Mouse (Mus musculus) limb, embryonic 11.5 days (tissue): ENCODE results near the gene Pde4d. TPM values are rescaled to one million over a fixed set of nuclear protein-coding genes. Genes with fewer than 3 reads are reported as not detected.

Experiments
- ATAC-seq: fragments of 200-750 bp; cut with Nextera tagmentation; 2 replicates; pipeline ENCODE4 v1.8.0; 2017; ENCODE audit warnings: low read depth; ENCODE audit not compliant: insufficient number of reproducible peaks, low FRiP score, low TSS enrichment
- DNase-seq: peaks from one replicate; pipeline ENCODE4 v3.0.0-alpha.2; 2015; ENCODE audit warnings: low spot score
- H3K27ac ChIP-seq: fragments of 300-500 bp; sonication (generic); replicated peaks from 2 replicates; pipeline ENCODE4 v1.5.1; 2014; ENCODE audit warnings: low read depth, mild to moderate bottlenecking, low read length
- H3K27me3 ChIP-seq: fragments of 300-500 bp; sonication (generic); 2 replicates; pipeline ENCODE4 v1.6.1; 2014; ENCODE audit warnings: mild to moderate bottlenecking, low read length, mixed read lengths; ENCODE audit not compliant: control insufficient read depth, insufficient read depth
- H3K36me3 ChIP-seq: fragments of 300-500 bp; sonication (generic); 2 replicates; pipeline ENCODE4 v1.6.1; 2014; ENCODE audit warnings: mild to moderate bottlenecking, low read length, moderate library complexity, mixed read lengths; ENCODE audit not compliant: control insufficient read depth, insufficient read depth
- H3K4me1 ChIP-seq: fragments of 300-500 bp; sonication (generic); 2 replicates; pipeline ENCODE4 v1.6.1; 2014; ENCODE audit warnings: low read length, mixed read lengths; ENCODE audit not compliant: control insufficient read depth, insufficient read depth
- H3K4me2 ChIP-seq: fragments of 300-500 bp; sonication (generic); 2 replicates; pipeline ENCODE4 v1.6.1; 2014; ENCODE audit warnings: low read depth, mild to moderate bottlenecking, moderate library complexity; ENCODE audit not compliant: severe bottlenecking
- H3K4me3 ChIP-seq: fragments of 300-500 bp; sonication (generic); 2 replicates; pipeline ENCODE4 v1.5.1; 2014; ENCODE audit warnings: low read depth, low read length
- H3K9ac ChIP-seq: fragments of 300-500 bp; sonication (generic); 2 replicates; pipeline ENCODE4 v1.6.1; 2014; ENCODE audit warnings: mild to moderate bottlenecking, low read length
- H3K9me3 ChIP-seq: fragments of 300-500 bp; sonication (generic); 2 replicates; pipeline ENCODE4 v1.6.1; 2016; ENCODE audit warnings: low read length; ENCODE audit not compliant: control insufficient read depth
- WGBS: fragments of 180-500 bp; shearing (Covaris S2); extraction: QIAGEN DNeasy Blood & Tissue Kit; methylation state at CpG from one replicate; pipeline ENCODE4 v1.1.7; 2014; 5-methylcytosine and 5-hydroxymethylcytosine counted together
- polyA plus RNA-seq: library from polyadenylated mRNA; unstranded; fragments of >200 nt; fragmentation: Nextera tagmentation; extraction: Ambion mirVana; gene quantifications from 2 replicates; pipeline ENCODE4 v1.2.1, GENCODE M21; 2014

Pde4d gene
- polyA plus RNA-seq, 1 experiment from 2014 or later, result 13.3 TPM

DNA sequence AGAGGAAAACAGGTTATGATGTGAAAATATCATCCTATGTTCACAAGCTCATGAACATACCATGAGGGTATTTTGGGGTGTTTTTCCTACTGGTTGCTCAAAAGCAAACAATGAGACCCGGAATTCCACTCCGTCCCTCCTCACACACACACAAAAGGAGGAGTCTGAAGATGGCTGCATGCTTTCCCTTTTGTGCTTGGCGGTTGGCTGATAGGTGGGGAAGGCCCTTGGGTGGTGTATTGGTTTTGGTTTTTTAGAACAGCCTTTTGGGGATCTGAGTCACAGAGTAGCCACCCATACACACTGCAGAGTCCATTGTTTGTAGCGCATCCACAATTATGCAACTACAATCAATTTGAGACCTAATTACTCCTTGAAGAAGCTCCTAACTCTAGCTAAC is 1257.4 kb downstream of the Pde4d start:
- 92% methylated on average over 4 of the region's 4 CpGs for WGBS

GRCm38 (mm10) chr13:109708326-109708725 is 1258.6 kb downstream of the Pde4d start:
- H3K36me3 ChIP-seq, result no peaks in the 10 kb centered on the region
- no peaks in the 10 kb centered on the region for H3K4me1 ChIP-seq
- 81% methylated on average over 2 of the region's 2 CpGs for WGBS
- no peaks in the 10 kb centered on the region for H3K27me3 ChIP-seq
- no peak for DNase-seq
- H3K4me2 ChIP-seq, result no peak overlapping the region
- ATAC-seq, result no peak
- H3K27ac ChIP-seq, result no peak overlapping the region
- no peak overlapping the region for H3K4me3 ChIP-seq
- no peak overlapping the region for H3K9ac ChIP-seq
- no peaks in the 10 kb centered on the region for H3K9me3 ChIP-seq

More for the DNA sequence above, 1257.4 kb downstream of the Pde4d start:
- H3K4me1 ChIP-seq, result no peaks in the 10 kb centered on the region
- no peak overlapping the region for H3K4me2 ChIP-seq
- no peak overlapping the region for H3K27ac ChIP-seq
- H3K27me3 ChIP-seq, result no peaks in the 10 kb centered on the region
- H3K9me3 ChIP-seq, result no peaks in the 10 kb centered on the region
- DNase-seq (no peak), ATAC-seq (no peak)
- H3K4me3 ChIP-seq, result no peak overlapping the region
- no peak overlapping the region for H3K9ac ChIP-seq
- no peaks in the 10 kb centered on the region for H3K36me3 ChIP-seq

- H3K27me3 ChIP-seq, result no peaks in the 10 kb centered on the region
- H3K4me1 ChIP-seq, result no peaks in the 10 kb centered on the region
- H3K4me3 ChIP-seq, result no peak overlapping the region
- H3K9ac ChIP-seq, result no peak overlapping the region
- H3K4me2 ChIP-seq, result no peak overlapping the region
- no peaks in the 10 kb centered on the region for H3K9me3 ChIP-seq
- H3K36me3 ChIP-seq, result no peaks in the 10 kb centered on the region
- H3K27ac ChIP-seq, result no peak overlapping the region
- ATAC-seq, result no peak
- WGBS, result 94% methylated on average over 2 of the region's 2 CpGs
- DNase-seq, result no peak
Observed at GRCm38 (mm10) chr13:109714581-109714980, 1264.8 kb downstream of the Pde4d start.

DNA sequence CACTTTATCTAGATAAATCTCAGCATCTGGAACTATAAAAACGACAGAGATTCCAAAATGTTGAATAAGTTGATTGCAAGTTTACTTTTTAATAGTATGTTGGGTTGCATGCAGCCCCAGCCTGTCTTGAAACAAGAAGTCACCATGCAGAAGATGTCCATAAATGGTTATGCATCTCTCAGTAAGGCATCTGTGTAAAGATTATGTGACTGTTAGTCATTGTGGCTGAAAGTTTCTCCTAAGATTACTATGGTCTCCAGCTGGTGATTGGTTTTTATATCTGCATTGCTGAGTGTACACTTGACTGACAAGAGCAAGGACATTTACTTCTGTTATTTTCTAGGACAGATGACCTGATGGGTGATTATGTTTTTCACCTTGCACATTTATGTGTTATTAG is 1265.6 kb downstream of the Pde4d start:
- H3K9ac ChIP-seq, result no peak overlapping the region
- no peaks in the 10 kb centered on the region for H3K9me3 ChIP-seq
- DNase-seq (no peak), ATAC-seq (no peak)
- 62% methylated on average over 1 of the region's 1 CpGs for WGBS
- no peak overlapping the region for H3K27ac ChIP-seq
- H3K4me3 ChIP-seq, result no peak overlapping the region
- no peaks in the 10 kb centered on the region for H3K4me1 ChIP-seq
- H3K4me2 ChIP-seq, result no peak overlapping the region
- H3K27me3 ChIP-seq, result no peaks in the 10 kb centered on the region
- no peaks in the 10 kb centered on the region for H3K36me3 ChIP-seq

GRCm38 (mm10) chr13:109720127-109720713 is 1270.5 kb downstream of the Pde4d start:
- Histone ChIP-seq H3K4me2 (no peak overlapping the region), H3K27ac (no peak overlapping the region), H3K4me1 (no peaks in the 10 kb centered on the region), H3K9ac (no peak overlapping the region), H3K27me3 (no peaks in the 10 kb centered on the region), H3K36me3 (no peaks in the 10 kb centered on the region), H3K9me3 (no peaks in the 10 kb centered on the region), H3K4me3 (no peak overlapping the region)
- ATAC-seq (no peak), DNase-seq (no peak)
- WGBS, result 93% methylated on average over 2 of the region's 2 CpGs

GRCm38 (mm10) chr13:109722237-109723119 is 1272.7 kb downstream of the Pde4d start:
- 82% methylated on average over 6 of the region's 6 CpGs for WGBS
- H3K27me3 ChIP-seq, result no peaks in the 10 kb centered on the region
- H3K27ac ChIP-seq, result no peak overlapping the region
- no peak overlapping the region for H3K4me3 ChIP-seq
- H3K4me2 ChIP-seq, result no peak overlapping the region
- no peaks in the 10 kb centered on the region for H3K9me3 ChIP-seq
- ATAC-seq, result no peak
- no peaks in the 10 kb centered on the region for H3K4me1 ChIP-seq
- no peaks in the 10 kb centered on the region for H3K36me3 ChIP-seq
- DNase-seq, result no peak
- no peak overlapping the region for H3K9ac ChIP-seq

- Histone ChIP-seq H3K9me3 (no peaks in the 10 kb centered on the region), H3K4me3 (no peak overlapping the region), H3K9ac (no peak overlapping the region), H3K36me3 (no peaks in the 10 kb centered on the region), H3K4me1 (no peaks in the 10 kb centered on the region), H3K4me2 (no peak overlapping the region), H3K27me3 (no peaks in the 10 kb centered on the region), H3K27ac (no peak overlapping the region)
- DNase-seq (no peak), ATAC-seq (no peak)
- 79% methylated on average over 5 of the region's 5 CpGs for WGBS
Observed at GRCm38 (mm10) chr13:109727346-109727745, 1277.6 kb downstream of the Pde4d start.

- Histone ChIP-seq H3K4me2 (no peak overlapping the region), H3K9ac (no peak overlapping the region), H3K27ac (no peak overlapping the region), H3K4me1 (no peaks in the 10 kb centered on the region), H3K36me3 (no peaks in the 10 kb centered on the region), H3K4me3 (no peak overlapping the region), H3K9me3 (no peaks in the 10 kb centered on the region), H3K27me3 (no peaks in the 10 kb centered on the region)
- 63% methylated on average over 4 of the region's 4 CpGs for WGBS
- no peak for ATAC-seq
- DNase-seq, result no peak
Observed at GRCm38 (mm10) chr13:109729612-109730011, 1279.9 kb downstream of the Pde4d start.
